Mouse (Mus musculus): ENCODE measurements at regions not wholly inside any gene's neighbourhood (a gene's known extent, or its start where the extent isn't known, plus 50 kb on each side); places are given as distances from the start of the nearest gene placed in this dataset.
"Not testable (repeated sequence)": the region's sequence is repeated elsewhere in the genome, so short reads cannot be mapped to it uniquely, and the experiment has no call there.

GRCm38 (mm10) chr12:51294971-51295477, 52.8 kb upstream of the G2e3 start:
- DNase-seq (ENCODE audit: low spot score in 2 of 2), result peak in 1 of 2 experiments; percentile 21

GRCm38 (mm10) chr12:51278358-51278757, 69.5 kb upstream of the G2e3 start:
- DNase-seq (ENCODE audit: low spot score in 2 of 2), result no peak

GRCm38 (mm10) chr12:51275818-51276538, 71.9 kb upstream of the G2e3 start:
- no peak for DNase-seq (ENCODE audit: low spot score in 2 of 2)

- DNase-seq (ENCODE audit: low spot score in 2 of 2), result no peak
Measured at GRCm38 (mm10) chr12:51273486-51273885, 74.4 kb upstream of the G2e3 start.

GRCm38 (mm10) chr12:51242839-51243238, 105.0 kb upstream of the G2e3 start:
- DNase-seq (ENCODE audit: low spot score in 2 of 2), result no peak

GRCm38 (mm10) chr12:51241131-51241781, 106.6 kb upstream of the G2e3 start:
- peak; percentile 16 to 39 for DNase-seq (ENCODE audit: low spot score in 2 of 2)

GRCm38 (mm10) chr12:51211691-51212090, 136.2 kb upstream of the G2e3 start:
- DNase-seq (ENCODE audit: low spot score in 2 of 2), result no peak

- no peak for DNase-seq (ENCODE audit: low spot score in 2 of 2)
Measured at GRCm38 (mm10) chr12:51196289-51196688, 151.6 kb upstream of the G2e3 start.

GRCm38 (mm10) chr12:51195136-51195535, 152.7 kb upstream of the G2e3 start:
- DNase-seq (ENCODE audit: low spot score in 2 of 2), result no peak

GRCm38 (mm10) chr12:51190754-51191153, 157.1 kb upstream of the G2e3 start:
- no peak for DNase-seq (ENCODE audit: low spot score in 2 of 2)

GRCm38 (mm10) chr12:51190186-51190585, 157.7 kb upstream of the G2e3 start:
- no peak for DNase-seq (ENCODE audit: low spot score in 2 of 2)

GRCm38 (mm10) chr12:51188229-51188628, 159.6 kb upstream of the G2e3 start:
- peak; percentile 58 to 62 for DNase-seq (ENCODE audit: low spot score in 2 of 2)

GRCm38 (mm10) chr12:51187726-51188125, 160.1 kb upstream of the G2e3 start:
- no peak for DNase-seq (ENCODE audit: low spot score in 2 of 2)

- peak; percentile 37 to 43 for DNase-seq (ENCODE audit: low spot score in 2 of 2)
Measured at GRCm38 (mm10) chr12:51185751-51186150, 162.1 kb upstream of the G2e3 start.

GRCm38 (mm10) chr12:51174906-51175756, 172.7 kb upstream of the G2e3 start:
- DNase-seq (ENCODE audit: low spot score in 2 of 2), result no peak

- DNase-seq (ENCODE audit: low spot score in 2 of 2), result no peak
Measured at GRCm38 (mm10) chr12:51165186-51165585, 182.7 kb upstream of the G2e3 start.

GRCm38 (mm10) chr12:51160995-51161394, 186.9 kb upstream of the G2e3 start:
- DNase-seq (ENCODE audit: low spot score in 2 of 2), result no peak

- DNase-seq (ENCODE audit: low spot score in 2 of 2), result no peak
Measured at GRCm38 (mm10) chr12:51160122-51160521, 187.7 kb upstream of the G2e3 start.

- no peak for DNase-seq (ENCODE audit: low spot score in 2 of 2)
Measured at GRCm38 (mm10) chr12:51147963-51148362, 199.9 kb upstream of the G2e3 start.

GRCm38 (mm10) chr12:51143840-51144239, 204.0 kb upstream of the G2e3 start:
- no peak for DNase-seq (ENCODE audit: low spot score in 2 of 2)

- peak in 1 of 2 experiments; percentile 10 for DNase-seq (ENCODE audit: low spot score in 2 of 2)
Measured at GRCm38 (mm10) chr12:51143196-51143595, 204.7 kb upstream of the G2e3 start.

- DNase-seq (ENCODE audit: low spot score in 2 of 2), result not testable (repeated sequence)
Measured at GRCm38 (mm10) chr12:51133676-51134075, 214.2 kb upstream of the G2e3 start.

All from layer of hippocampus, adult 8-10 months (tissue).